8 mouse cellular contexts compared by ENCODE assay signal in the genomic region with DNA sequence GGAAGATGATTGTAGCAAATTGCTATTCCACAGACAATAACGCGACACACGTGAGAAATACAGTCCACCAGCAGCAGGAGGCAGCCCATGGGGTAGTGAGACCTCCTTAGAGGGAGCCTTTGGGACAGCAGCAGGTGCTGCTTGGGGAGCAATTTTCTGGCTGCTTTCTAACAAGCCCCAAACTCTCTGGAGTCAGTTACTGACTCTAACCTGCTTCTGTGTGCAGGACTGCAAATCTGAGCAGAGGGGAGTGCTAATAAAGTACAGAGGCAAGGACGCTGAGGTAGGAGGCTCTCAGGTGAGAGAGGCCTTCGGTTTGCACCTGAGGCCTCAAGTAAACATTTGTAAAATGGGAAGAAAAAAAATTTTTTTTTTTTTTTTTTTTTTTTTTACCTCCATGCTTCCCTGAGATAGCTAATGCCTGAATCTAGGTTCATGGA. TPM values are rescaled to one million over a fixed set of nuclear protein-coding genes. Genes with fewer than 3 reads are reported as not detected.
DNase-seq lines count a peak whose midpoint lies in the region; ATAC-seq and TF ChIP-seq lines count a peak whose summit lies in the region.

No protein-coding gene starts in this region.

- intact Hi-C loops in left cerebral cortex, postnatal 25 days (cut with DNase I) = loop anchor here (5.0 kb wide), 1 partner anchor 105 kb away; the partner anchor contains the start of gene Rcn2

- no peaks in the 10 kb centered on the region for H3K36me3 ChIP-seq in forebrain, embryonic 14.5 days (ENCODE audit: control insufficient read depth, insufficient read depth, low read length)
- H3K36me3 ChIP-seq in kidney, postnatal 0 days (ENCODE audit: insufficient read depth, low read length) = no peaks in the 10 kb centered on the region
- no peaks in the 10 kb centered on the region for H3K36me3 ChIP-seq in myocyte (ENCODE audit: control insufficient read depth, insufficient read depth)

- no peaks in the 10 kb centered on the region for H3K79me2 ChIP-seq in myocyte (ENCODE audit: control insufficient read depth, insufficient read depth)

- H3K4me2 ChIP-seq in forebrain, embryonic 14.5 days (ENCODE audit: low read length) = peak overlapping the region; percentile 50
- peak overlapping the region; percentile 77 for H3K4me2 ChIP-seq in kidney, postnatal 0 days (ENCODE audit: low read length)
- peak overlapping the region; percentile 66 for H3K4me2 ChIP-seq in myocyte (ENCODE audit: low read depth)

- no peak for TF ChIP-seq POLR2A in myocyte (IDR thresholded peaks at IDR 0.05; ENCODE audit: insufficient read length, low read depth)

- 40% methylated on average over 5 of the region's 5 CpGs for WGBS in forebrain, embryonic 14.5 days
- WGBS in kidney, postnatal 0 days = 35% methylated on average over 5 of the region's 5 CpGs

- H3K27ac ChIP-seq in forebrain, embryonic 14.5 days (ENCODE audit: low read depth, low read length) = peak overlapping the region; percentile 75
- peak overlapping the region; percentile 89; the same call in 1 of the 2 replicates for H3K27ac ChIP-seq in kidney, postnatal 0 days

- no peak for TF ChIP-seq CTCF in kidney, postnatal 0 days (IDR thresholded peaks at IDR 0.05; ENCODE audit: low read depth)

- H3K4me1 ChIP-seq in forebrain, embryonic 14.5 days (ENCODE audit: control insufficient read depth, insufficient read depth, low read length) = peaks cover 8% of the 10 kb centered on the region
- H3K4me1 ChIP-seq in kidney, postnatal 0 days (replicated peaks; ENCODE audit: insufficient read depth, low read length) = 0 out of 2 replicates have a peak, but pooled peaks cover 10% of the 10 kb centered on the region

- no peak for ATAC-seq in forebrain, embryonic 14.5 days
- no peak for ATAC-seq in kidney, postnatal 0 days (replicated peaks; ENCODE audit: low FRiP score, low read depth)
- no peak for ATAC-seq in erythroid progenitor cell, adult 5-6 weeks (replicated peaks; ENCODE audit: low FRiP score, poor library complexity, severe bottlenecking)
- ATAC-seq in inflammation-experienced regulatory T-cells, adult 6 months = no peak

- peak; percentile 17 to 19 for DNase-seq in left cerebral cortex, postnatal 25 days (ENCODE audit: low spot score in 2 of 2)
- no peak for DNase-seq in left cerebral cortex, adult 11 months (ENCODE audit: low spot score)
- DNase-seq in T-cell, adult 2 months (ENCODE audit: low spot score) = peak; percentile 7
- DNase-seq in forebrain, embryonic 14.5 days (ENCODE audit: low spot score) = peak; percentile 28
- DNase-seq in kidney, postnatal 0 days (ENCODE audit: low spot score) = peak; percentile 22

- H3K9me3 ChIP-seq in forebrain, embryonic 14.5 days (replicated peaks; ENCODE audit: control insufficient read depth, low read length) = no peaks in the 10 kb centered on the region
- no peaks in the 10 kb centered on the region for H3K9me3 ChIP-seq in kidney, postnatal 0 days (replicated peaks; ENCODE audit: low read length)

- H3ac ChIP-seq in myocyte (ENCODE audit: control insufficient read depth, insufficient read length) = peak overlapping the region; percentile 54

- peak overlapping the region; percentile 76 for H3K4me3 ChIP-seq in forebrain, embryonic 14.5 days (ENCODE audit: low read depth, low read length)
- H3K4me3 ChIP-seq in kidney, postnatal 0 days (replicated peaks; ENCODE audit: low read depth, low read length) = peak overlapping the region; percentile 82
- H3K4me3 ChIP-seq in myocyte = peak overlapping the region; percentile 51

- H3K9ac ChIP-seq in forebrain, embryonic 14.5 days (ENCODE audit: low read length) = peak overlapping the region; percentile 85
- H3K9ac ChIP-seq in kidney, postnatal 0 days (ENCODE audit: low read depth, low read length) = peak overlapping the region; percentile 88

- no peaks in the 10 kb centered on the region for H3K27me3 ChIP-seq in forebrain, embryonic 14.5 days (replicated peaks; ENCODE audit: control insufficient read depth, insufficient read depth, low read length)
- no peaks in the 10 kb centered on the region for H3K27me3 ChIP-seq in kidney, postnatal 0 days (ENCODE audit: insufficient read depth, low read length)
- no peaks in the 10 kb centered on the region for H3K27me3 ChIP-seq in myocyte (ENCODE audit: control insufficient read depth, insufficient read depth, insufficient read length)

TF ChIP-seq in myocyte, 11 proteins besides CTCF, POLR2A, EP300 and RAD21:
- no peak for TF ChIP-seq REST (IDR thresholded peaks at IDR 0.05; ENCODE audit: insufficient read depth, insufficient read length)
- no peak for TF ChIP-seq MAX (IDR thresholded peaks at IDR 0.05; ENCODE audit: low read depth)
- no peak for TF ChIP-seq USF1 (IDR thresholded peaks at IDR 0.05; ENCODE audit: low read depth)
- no peak for TF ChIP-seq CEBPB (IDR thresholded peaks at IDR 0.05; ENCODE audit: insufficient read depth, poor library complexity, severe bottlenecking)
- TF ChIP-seq E2F4 (IDR thresholded peaks at IDR 0.05; ENCODE audit: insufficient read depth) = no peak
TF ChIP-seq in myocyte: peak in this region for 0.

RNA-seq across cellular contexts. Expression of gene Scaper, which starts 0.7 kb away (rescaled TPM):
- total RNA-seq in left cerebral cortex, postnatal 25 days (2021) = 10 to 100 TPM; 30.1 to 30.9 TPM
- polyA plus RNA-seq in forebrain, embryonic 14.5 days (2014; fragmentation: Nextera tagmentation; extraction: Ambion mirVana) = 27.6 and 33.5 TPM in 2 replicates
- polyA plus RNA-seq in kidney, postnatal 0 days (2015; fragmentation: Nextera tagmentation; extraction: Ambion mirVana) = 9.3 and 9.4 TPM in 2 replicates
- polyA plus RNA-seq in myocyte (2012; fragmentation: generic; extraction: Trizol) = 1.5 TPM
- 3.4 and 7.2 TPM in 2 replicates for total RNA-seq in erythroid progenitor cell, adult 5-6 weeks (2015; ENCODE audit: low replicate concordance)
- 9.1 and 11.8 TPM in 2 replicates for total RNA-seq in erythroid progenitor cell, adult 5-6 weeks (2017; ENCODE audit: low replicate concordance)
- 10 to 100 TPM; 12.3 to 30.7 (median 20.3) TPM for polyA plus RNA-seq in inflammation-experienced regulatory T-cells, adult 6 months (2017; shearing (Covaris generic))
